Mouse (Mus musculus) gastrocnemius, postnatal 4 days (tissue): ENCODE measurements around the gene 2610002M06Rik. TPM values are rescaled to one million over a fixed set of nuclear protein-coding genes. Genes with fewer than 3 reads are reported as not detected.
A peak's percentile ranks its signal among the peaks of the same experiment; 100 is the strongest.

Experiments
- DNase-seq, 2 experiments: peaks; one replicate each; pipeline ENCODE4 v3.0.0; 2021 to 2022; ENCODE audit warnings: low spot score in 2 of 2, mixed read lengths in 2 of 2
- long read RNA-seq, 2 experiments: library from polyadenylated mRNA; stranded (forward); transcript quantifications; one replicate each; pipeline ENCODE4 v2.0.0; 2021
- total RNA-seq, 2 experiments: library from RNA; stranded (reverse); gene quantifications; 2 replicates each; pipeline ENCODE4 v1.2.3; 2021

The 2610002M06Rik gene
- total RNA-seq, result 1 to 10 TPM; 6.4 to 7.0 TPM
- long read RNA-seq, experiment 1, full-length matches to known transcripts, result 4 of 5 reads
- long read RNA-seq, experiment 1, partial matches to known transcripts, result 0 of 5 reads
- long read RNA-seq, experiment 1, other reads (novel, unspliced or antisense), result 1 of 5 reads
- long read RNA-seq, experiment 2, full-length matches to known transcripts, result 3 of 5 reads
- long read RNA-seq, experiment 2, partial matches to known transcripts, result 0 of 5 reads
- long read RNA-seq, experiment 2, other reads (novel, unspliced or antisense), result 2 of 5 reads

- peak; percentile 75 to 88 for DNase-seq
These were observed at the start of gene 2610002M06Rik for GRCm38 (mm10) chrX:107816218-107816554. Gene 2610002M06Rik (minus strand): TSS chrX:107816334.

GRCm38 (mm10) chrX:107858165-107858564 is 42.0 kb upstream of the 2610002M06Rik start:
- no peak for DNase-seq

- no peak for DNase-seq
These were observed 592 bp upstream of the 2610002M06Rik start for GRCm38 (mm10) chrX:107816726-107817125.

GRCm38 (mm10) chrX:107815502-107816217 is 474 bp downstream of the 2610002M06Rik start:
- DNase-seq, result peak in 1 of 2 experiments; percentile 6

GRCm38 (mm10) chrX:107812120-107812519 is 4.0 kb downstream of the 2610002M06Rik start:
- no peak for DNase-seq

- DNase-seq, result no peak
These were observed 19.2 kb downstream of the 2610002M06Rik start for GRCm38 (mm10) chrX:107796919-107797318.

GRCm38 (mm10) chrX:107795785-107796184 is 20.3 kb downstream of the 2610002M06Rik start:
- DNase-seq, result no peak

GRCm38 (mm10) chrX:107792290-107792689 is 23.8 kb downstream of the 2610002M06Rik start, which contains the start of gene Tent5d:
Gene Tent5d (plus strand): TSS chrX:107792590.
- no peak for DNase-seq

- DNase-seq, result no peak
These were observed 25.2 kb downstream of the 2610002M06Rik start for GRCm38 (mm10) chrX:107790750-107791493.

GRCm38 (mm10) chrX:107790136-107790535 is 26.0 kb downstream of the 2610002M06Rik start:
- DNase-seq, result no peak

- DNase-seq, result no peak
These were observed 48.2 kb downstream of the 2610002M06Rik start for GRCm38 (mm10) chrX:107767896-107768295.

Other genes with a start within 250 kb of the 2610002M06Rik start
- gene Tbx22, start 148.4 kb downstream of the 2610002M06Rik start, total RNA-seq, result not detected
- gene Tent5d, start 23.7 kb downstream of the 2610002M06Rik start, total RNA-seq, result not detected
- not detected for gene Gm732, start 132.1 kb upstream of the 2610002M06Rik start, total RNA-seq